Mouse (Mus musculus) kidney, postnatal 25 days (tissue): ENCODE results near the gene Spns2.
A peak's percentile ranks its signal among the peaks of the same experiment; 100 is the strongest.

Source experiments
- DNase-seq, 2 experiments: peaks; one replicate each; pipeline ENCODE4 v3.0.0; 2021; ENCODE audit warnings: mixed read lengths in 2 of 2

Spns2 gene

GRCm38 (mm10) chr11:72408451-72409170, 81.1 kb downstream of the Spns2 start:
- no peak for DNase-seq

- no peak for DNase-seq
Measured at GRCm38 (mm10) chr11:72407574-72407973, 82.1 kb downstream of the Spns2 start.

- no peak for DNase-seq
Measured at GRCm38 (mm10) chr11:72407081-72407480, 82.6 kb downstream of the Spns2 start.

- DNase-seq, result no peak
Measured at GRCm38 (mm10) chr11:72406079-72406675, 83.5 kb downstream of the Spns2 start.

GRCm38 (mm10) chr11:72405532-72405931, 84.2 kb downstream of the Spns2 start:
- no peak for DNase-seq

GRCm38 (mm10) chr11:72402969-72403368, 86.7 kb downstream of the Spns2 start:
- no peak for DNase-seq

GRCm38 (mm10) chr11:72402017-72402416, 87.7 kb downstream of the Spns2 start:
- peak; percentile 64 to 87 for DNase-seq
